Mouse (Mus musculus): ENCODE measurements around the gene Rps3. TPM values are rescaled to one million over a fixed set of nuclear protein-coding genes. Genes with fewer than 3 reads are reported as not detected.

Rps3 gene
- 983 TPM for polyA plus RNA-seq (2015; fragmentation: Illumina TruSeq; extraction: RNeasy Lipid Tissue Mini Kit (QIAGEN cat#74804); ENCODE audit: low read depth, low replicate concordance)

DNA sequence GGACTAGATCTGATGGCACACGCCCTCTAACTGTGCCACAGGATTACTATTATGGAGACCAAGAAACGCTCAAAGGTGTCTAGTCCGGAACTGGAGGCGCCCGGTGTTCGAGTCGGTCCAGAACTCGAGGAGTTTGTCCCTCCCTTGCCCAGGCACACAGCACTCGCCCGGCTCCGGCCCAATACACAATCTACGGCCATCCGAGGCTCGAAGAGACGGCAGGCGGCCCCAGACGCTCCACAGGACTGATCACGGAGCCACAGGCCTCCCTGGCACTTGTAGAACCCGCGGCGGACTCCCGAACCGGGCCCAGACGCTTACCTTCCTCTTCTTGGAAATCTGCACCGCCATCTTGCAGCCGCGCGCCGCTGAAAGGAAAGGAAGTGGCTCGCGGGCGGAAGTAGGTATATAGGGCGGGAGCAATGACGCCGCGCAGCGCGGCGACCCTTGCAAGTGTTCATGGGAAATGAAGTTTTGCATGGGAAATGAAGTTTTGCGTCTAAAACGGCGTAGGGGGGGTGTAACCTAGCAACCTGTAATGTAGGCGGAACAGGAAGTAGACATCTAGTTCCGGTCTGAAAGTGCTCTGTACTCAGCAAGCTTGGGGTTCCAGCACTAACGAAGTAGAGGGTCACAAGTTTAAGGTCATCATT lies at the start of gene Rps3:
TSS of gene Rps3 (minus strand) at position 468 of the 653 bp plus-strand sequence.

DNA sequence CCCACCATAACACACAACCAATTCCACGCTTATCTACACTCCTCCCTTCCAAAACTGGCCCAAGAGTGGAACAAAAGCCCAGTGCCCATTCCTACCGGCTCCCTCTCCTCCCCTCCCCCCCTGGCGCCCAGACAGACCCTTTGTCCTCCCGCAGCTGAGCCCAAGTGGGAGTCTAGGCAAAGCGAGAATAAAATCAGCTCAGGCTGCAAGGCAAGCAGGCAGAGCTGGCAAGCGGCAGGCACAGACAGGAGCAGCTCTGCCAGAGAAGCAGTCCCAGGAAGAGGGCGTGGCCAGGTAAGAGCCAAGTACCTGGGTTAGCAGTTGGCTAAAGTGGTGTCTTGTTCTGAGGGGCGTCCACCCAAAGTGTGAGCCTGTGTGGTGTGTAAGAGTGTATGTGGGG lies 17.7 kb downstream of the Rps3 start, which contains the start of gene Klhl35:
TSS of gene Klhl35 (plus strand) at position 194 of the 400 bp plus-strand sequence.

Other genes with a start within 250 kb of the Rps3 start
- gene Mogat2, start 245.1 kb downstream of the Rps3 start, polyA plus RNA-seq (2015; fragmentation: Illumina TruSeq; extraction: RNeasy Lipid Tissue Mini Kit (QIAGEN cat#74804); ENCODE audit: low read depth, low replicate concordance): not detected
- 84.7 TPM for gene Map6, start 216.3 kb downstream of the Rps3 start, polyA plus RNA-seq (2015; fragmentation: Illumina TruSeq; extraction: RNeasy Lipid Tissue Mini Kit (QIAGEN cat#74804); ENCODE audit: low read depth, low replicate concordance)
- gene Serpinh1, start 130.5 kb downstream of the Rps3 start, polyA plus RNA-seq (2015; fragmentation: Illumina TruSeq; extraction: RNeasy Lipid Tissue Mini Kit (QIAGEN cat#74804); ENCODE audit: low read depth, low replicate concordance): 26.3 TPM
- 18.6 TPM for gene Gdpd5, start 102.3 kb downstream of the Rps3 start, polyA plus RNA-seq (2015; fragmentation: Illumina TruSeq; extraction: RNeasy Lipid Tissue Mini Kit (QIAGEN cat#74804); ENCODE audit: low read depth, low replicate concordance)
- gene Klhl35, start 17.7 kb downstream of the Rps3 start, polyA plus RNA-seq (2015; fragmentation: Illumina TruSeq; extraction: RNeasy Lipid Tissue Mini Kit (QIAGEN cat#74804); ENCODE audit: low read depth, low replicate concordance): 1.3 TPM
- 121 TPM for gene Arrb1, start 51.7 kb upstream of the Rps3 start, polyA plus RNA-seq (2015; fragmentation: Illumina TruSeq; extraction: RNeasy Lipid Tissue Mini Kit (QIAGEN cat#74804); ENCODE audit: low read depth, low replicate concordance)
- 2.3 TPM for gene Tpbgl, start 143.4 kb upstream of the Rps3 start, polyA plus RNA-seq (2015; fragmentation: Illumina TruSeq; extraction: RNeasy Lipid Tissue Mini Kit (QIAGEN cat#74804); ENCODE audit: low read depth, low replicate concordance)
- gene Slco2b1, start 227.6 kb upstream of the Rps3 start, polyA plus RNA-seq (2015; fragmentation: Illumina TruSeq; extraction: RNeasy Lipid Tissue Mini Kit (QIAGEN cat#74804); ENCODE audit: low read depth, low replicate concordance): 11.9 TPM
- gene Olfr520, start 246.5 kb upstream of the Rps3 start, polyA plus RNA-seq (2015; fragmentation: Illumina TruSeq; extraction: RNeasy Lipid Tissue Mini Kit (QIAGEN cat#74804); ENCODE audit: low read depth, low replicate concordance): not detected